Mouse (Mus musculus): ENCODE data around the gene Ttll11. TPM values are rescaled to one million over a fixed set of nuclear protein-coding genes. Genes with fewer than 3 reads are reported as not detected.
A peak's percentile ranks its signal among the peaks of the same experiment; 100 is the strongest.

The Ttll11 gene
- polyA plus RNA-seq, 2 experiments, result 1.2 to 2.5 TPM

DNA sequence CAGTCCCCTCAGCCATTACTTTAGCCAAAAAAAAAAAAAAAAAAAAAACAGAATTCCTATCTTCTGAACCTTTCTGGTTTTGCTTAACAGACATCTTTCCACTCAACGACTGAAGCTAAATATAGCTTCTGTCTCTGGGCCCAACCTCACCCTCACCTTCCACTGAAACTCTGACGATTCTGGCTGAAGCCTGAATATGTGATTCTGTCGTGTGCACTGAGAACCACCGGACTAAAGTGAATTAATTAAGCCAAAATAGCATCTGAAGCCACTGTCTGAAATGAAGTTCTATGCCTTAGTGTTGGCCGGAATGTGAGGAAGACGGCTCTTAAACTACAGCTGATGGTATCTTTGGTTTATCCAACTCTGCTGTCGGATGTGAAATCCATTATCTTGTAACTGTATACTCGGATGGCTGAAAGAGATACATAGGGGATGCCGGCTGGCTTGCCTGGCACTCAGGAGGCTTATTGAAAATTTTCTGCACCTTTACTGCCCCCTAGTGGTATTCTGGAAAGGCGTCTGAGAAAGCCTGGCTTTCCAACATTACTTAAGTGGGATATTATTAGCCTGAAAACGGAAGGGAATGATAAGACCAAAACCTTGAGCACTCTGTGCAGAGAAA lies 73.4 kb downstream of the Ttll11 start:
- Histone ChIP-seq H3K4me3 (replicated peaks; ENCODE audit: low read length) (no peak overlapping the region), H3K4me1 (ENCODE audit: control insufficient read depth, insufficient read depth, low read length) (peaks cover 3% of the 10 kb centered on the region; the same call in 1 of the 2 replicates), H3K4me2 (replicated peaks; ENCODE audit: low read depth, low read length, severe bottlenecking) (no peak overlapping the region), H3K36me3 (ENCODE audit: control insufficient read depth, insufficient read depth, low read length) (no peaks in the 10 kb centered on the region), H3K27ac (replicated peaks; ENCODE audit: low read depth, low read length) (no peak overlapping the region), H3K27me3 (ENCODE audit: control insufficient read depth, insufficient read depth, low read length) (no peaks in the 10 kb centered on the region), H3K9me3 (ENCODE audit: control insufficient read depth, low read length) (no peaks in the 10 kb centered on the region), H3K9ac (ENCODE audit: low read depth, low read length, severe bottlenecking) (no peak overlapping the region)
- 21% methylated on average over 11 of the region's 11 CpGs for WGBS
- ATAC-seq (ENCODE audit: low FRiP score, low read depth), result peak; percentile 58
- TF ChIP-seq POLR2A (IDR thresholded peaks at IDR 0.05; ENCODE audit: borderline replicate concordance, extremely low read depth, insufficient read depth, insufficient read length), result no peak
- peak; percentile 87 for DNase-seq (ENCODE audit: low spot score)

GRCm38 (mm10) chr2:35900845-35901244 lies 78.9 kb downstream of the Ttll11 start:
- no peak for ATAC-seq (ENCODE audit: low FRiP score, low read depth)
- H3K36me3 ChIP-seq (ENCODE audit: control insufficient read depth, insufficient read depth, low read length), result no peaks in the 10 kb centered on the region
- H3K9me3 ChIP-seq (ENCODE audit: control insufficient read depth, low read length), result no peaks in the 10 kb centered on the region
- no peak for TF ChIP-seq POLR2A (IDR thresholded peaks at IDR 0.05; ENCODE audit: borderline replicate concordance, extremely low read depth, insufficient read depth, insufficient read length)
- no peaks in the 10 kb centered on the region for H3K4me1 ChIP-seq (ENCODE audit: control insufficient read depth, insufficient read depth, low read length)
- H3K27me3 ChIP-seq (ENCODE audit: control insufficient read depth, insufficient read depth, low read length), result no peaks in the 10 kb centered on the region
- no peak overlapping the region for H3K4me3 ChIP-seq (replicated peaks; ENCODE audit: low read length)
- no peak overlapping the region for H3K27ac ChIP-seq (replicated peaks; ENCODE audit: low read depth, low read length)
- no peak overlapping the region for H3K9ac ChIP-seq (ENCODE audit: low read depth, low read length, severe bottlenecking)
- no peak for DNase-seq (ENCODE audit: low spot score)
- no peak overlapping the region for H3K4me2 ChIP-seq (replicated peaks; ENCODE audit: low read depth, low read length, severe bottlenecking)
- 91% methylated on average over 2 of the region's 2 CpGs for WGBS

- Histone ChIP-seq H3K36me3 (ENCODE audit: control insufficient read depth, insufficient read depth, low read length) (no peaks in the 10 kb centered on the region), H3K4me2 (replicated peaks; ENCODE audit: low read depth, low read length, severe bottlenecking) (no peak overlapping the region), H3K9me3 (ENCODE audit: control insufficient read depth, low read length) (no peaks in the 10 kb centered on the region), H3K4me1 (ENCODE audit: control insufficient read depth, insufficient read depth, low read length) (no peaks in the 10 kb centered on the region), H3K4me3 (replicated peaks; ENCODE audit: low read length) (no peak overlapping the region), H3K9ac (ENCODE audit: low read depth, low read length, severe bottlenecking) (no peak overlapping the region), H3K27ac (replicated peaks; ENCODE audit: low read depth, low read length) (no peak overlapping the region), H3K27me3 (ENCODE audit: control insufficient read depth, insufficient read depth, low read length) (no peaks in the 10 kb centered on the region)
- ATAC-seq (ENCODE audit: low FRiP score, low read depth), result no peak
- 88% methylated on average over 3 of the region's 3 CpGs for WGBS
- DNase-seq (ENCODE audit: low spot score), result no peak
- no peak for TF ChIP-seq POLR2A (IDR thresholded peaks at IDR 0.05; ENCODE audit: borderline replicate concordance, extremely low read depth, insufficient read depth, insufficient read length)
Measured at GRCm38 (mm10) chr2:35899712-35900111, 80.0 kb downstream of the Ttll11 start.

GRCm38 (mm10) chr2:35899135-35899474 lies 80.6 kb downstream of the Ttll11 start:
- Histone ChIP-seq H3K4me2 (replicated peaks; ENCODE audit: low read depth, low read length, severe bottlenecking) (no peak overlapping the region), H3K4me1 (ENCODE audit: control insufficient read depth, insufficient read depth, low read length) (no peaks in the 10 kb centered on the region), H3K4me3 (replicated peaks; ENCODE audit: low read length) (no peak overlapping the region), H3K27me3 (ENCODE audit: control insufficient read depth, insufficient read depth, low read length) (no peaks in the 10 kb centered on the region), H3K9me3 (ENCODE audit: control insufficient read depth, low read length) (no peaks in the 10 kb centered on the region), H3K9ac (ENCODE audit: low read depth, low read length, severe bottlenecking) (no peak overlapping the region), H3K27ac (replicated peaks; ENCODE audit: low read depth, low read length) (no peak overlapping the region), H3K36me3 (ENCODE audit: control insufficient read depth, insufficient read depth, low read length) (no peaks in the 10 kb centered on the region)
- DNase-seq (ENCODE audit: low spot score), result no peak
- no peak for TF ChIP-seq POLR2A (IDR thresholded peaks at IDR 0.05; ENCODE audit: borderline replicate concordance, extremely low read depth, insufficient read depth, insufficient read length)
- ATAC-seq (ENCODE audit: low FRiP score, low read depth), result no peak
- 79% methylated on average over 4 of the region's 4 CpGs for WGBS

- no peak for TF ChIP-seq POLR2A (IDR thresholded peaks at IDR 0.05; ENCODE audit: borderline replicate concordance, extremely low read depth, insufficient read depth, insufficient read length)
- Histone ChIP-seq H3K9me3 (ENCODE audit: control insufficient read depth, low read length) (no peaks in the 10 kb centered on the region), H3K4me2 (replicated peaks; ENCODE audit: low read depth, low read length, severe bottlenecking) (no peak overlapping the region), H3K9ac (ENCODE audit: low read depth, low read length, severe bottlenecking) (no peak overlapping the region), H3K36me3 (ENCODE audit: control insufficient read depth, insufficient read depth, low read length) (no peaks in the 10 kb centered on the region), H3K4me1 (ENCODE audit: control insufficient read depth, insufficient read depth, low read length) (no peaks in the 10 kb centered on the region), H3K27me3 (ENCODE audit: control insufficient read depth, insufficient read depth, low read length) (no peaks in the 10 kb centered on the region), H3K27ac (replicated peaks; ENCODE audit: low read depth, low read length) (no peak overlapping the region), H3K4me3 (replicated peaks; ENCODE audit: low read length) (no peak overlapping the region)
- peak; percentile 89 for ATAC-seq (ENCODE audit: low FRiP score, low read depth)
- peak; percentile 73 for DNase-seq (ENCODE audit: low spot score)
- WGBS, result 72% methylated on average over 6 of the region's 6 CpGs
Measured at GRCm38 (mm10) chr2:35898425-35899134, 81.1 kb downstream of the Ttll11 start.
